Mouse (Mus musculus) kidney, adult 10 weeks (tissue): ENCODE data around the gene Atp1a2. TPM values are rescaled to one million over a fixed set of nuclear protein-coding genes. Genes with fewer than 3 reads are reported as not detected.

Experiments
- polyA plus RNA-seq: library from polyadenylated mRNA; stranded (reverse); fragments of 350-450 nt; fragmentation: Illumina TruSeq; extraction: RNeasy Lipid Tissue Mini Kit (QIAGEN cat#74804); gene quantifications from one replicate; pipeline ENCODE4 v1.2.3, GENCODE M21; 2014; ENCODE audit warnings: low read depth, low replicate concordance

Atp1a2 gene
- polyA plus RNA-seq = 1.3 TPM

DNA sequence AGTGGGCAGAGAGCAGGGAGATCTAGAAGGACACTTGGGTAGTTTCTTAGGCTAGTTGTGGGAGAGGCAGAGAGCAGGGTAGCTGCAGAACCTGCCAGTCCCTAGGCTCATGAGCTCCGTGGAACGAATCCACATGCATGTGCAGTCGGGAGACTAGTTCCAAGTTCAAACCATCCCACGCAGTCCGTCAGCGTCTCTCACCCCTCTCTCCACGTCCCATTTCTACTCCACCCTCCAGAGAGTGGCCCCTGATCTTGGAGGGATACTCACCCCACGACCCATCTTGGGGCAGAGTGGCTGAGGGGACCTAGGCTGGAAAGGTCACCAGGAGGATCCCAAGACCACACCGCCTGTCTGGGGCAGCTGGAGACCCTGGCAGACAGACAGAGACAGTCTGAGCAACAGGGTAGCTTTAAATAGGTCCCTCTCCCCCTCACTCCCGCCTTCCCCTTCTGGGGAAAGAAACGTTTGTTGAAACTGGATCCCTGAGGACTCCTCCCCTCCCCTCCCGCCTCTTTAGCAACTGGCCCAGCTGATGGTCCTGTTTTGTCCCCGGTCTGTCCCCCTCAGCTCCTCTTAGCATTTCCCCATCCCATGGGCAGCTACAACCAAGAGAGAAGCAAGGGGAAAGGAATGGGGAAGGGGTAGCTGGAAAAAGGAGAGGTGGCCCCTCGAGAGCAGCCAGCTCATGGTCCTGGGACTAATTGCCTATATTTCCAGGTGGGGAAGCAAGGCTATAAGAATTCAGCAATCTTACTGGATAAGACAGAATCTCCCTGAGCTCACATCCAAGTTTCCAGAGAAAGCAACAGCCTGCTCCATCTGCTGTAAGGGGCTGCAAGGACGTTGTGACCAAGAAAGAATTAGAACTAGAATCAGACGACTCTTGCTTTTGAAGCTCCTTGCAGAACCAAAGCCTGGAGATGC is at the start of gene Atp1a2:
Gene Atp1a2 (minus strand): TSS at position 454 of the 927 bp plus-strand sequence.

DNA sequence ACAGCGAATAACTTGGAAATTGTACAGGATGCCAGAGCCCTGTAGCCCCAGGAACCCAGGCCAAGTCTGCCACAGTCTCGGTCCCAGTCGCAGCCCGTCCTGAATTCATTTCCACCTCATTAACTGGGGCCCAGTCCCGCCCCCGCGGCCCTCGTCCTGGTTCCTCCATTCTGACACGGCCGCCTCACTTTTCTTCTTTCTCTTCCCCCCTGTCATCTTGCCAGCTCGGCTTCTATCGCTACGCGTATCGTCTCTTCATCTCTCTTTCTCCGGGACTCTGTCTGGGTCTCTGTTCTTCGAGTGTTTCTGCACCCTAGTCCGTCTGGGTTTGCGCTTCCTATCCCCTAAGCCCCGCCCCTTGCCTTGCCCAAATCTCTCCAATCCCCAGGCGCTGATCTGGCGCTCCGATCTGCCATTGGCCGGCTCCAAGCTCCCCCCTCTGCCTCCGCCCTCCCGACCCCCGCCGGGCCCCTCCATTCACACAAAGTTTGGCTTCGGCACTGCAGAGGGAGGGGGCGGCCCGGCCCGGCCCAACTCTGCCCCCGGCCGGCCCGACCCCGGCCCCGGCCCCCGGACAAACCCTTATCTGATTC is 43.0 kb upstream of the Atp1a2 start, which contains the start of gene Kcnj10:
Gene Kcnj10 (plus strand): TSS at position 482 of the 593 bp plus-strand sequence.

DNA sequence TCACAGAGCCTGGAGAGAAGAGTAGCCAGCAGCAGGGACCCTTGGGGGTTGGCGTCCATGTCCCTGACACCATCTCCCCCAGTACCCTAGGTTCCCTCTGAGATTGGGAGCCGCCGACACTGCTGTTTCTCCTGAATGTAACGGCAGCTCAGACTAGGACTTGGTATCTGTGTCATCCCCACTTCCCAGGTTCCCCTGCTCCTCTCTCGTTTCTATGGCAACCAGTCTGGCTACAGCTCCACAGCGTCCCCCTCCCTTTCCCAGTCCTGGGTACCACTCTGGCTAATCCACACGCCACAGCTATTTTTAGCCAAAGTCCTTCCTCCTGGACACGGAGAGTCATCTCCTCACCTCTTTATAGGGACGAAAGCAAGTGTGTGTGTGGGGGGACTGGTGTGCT is 31.3 kb upstream of the Atp1a2 start, which contains the start of gene Kcnj9:
Gene Kcnj9 (minus strand): TSS at position 188 of the 400 bp plus-strand sequence.

DNA sequence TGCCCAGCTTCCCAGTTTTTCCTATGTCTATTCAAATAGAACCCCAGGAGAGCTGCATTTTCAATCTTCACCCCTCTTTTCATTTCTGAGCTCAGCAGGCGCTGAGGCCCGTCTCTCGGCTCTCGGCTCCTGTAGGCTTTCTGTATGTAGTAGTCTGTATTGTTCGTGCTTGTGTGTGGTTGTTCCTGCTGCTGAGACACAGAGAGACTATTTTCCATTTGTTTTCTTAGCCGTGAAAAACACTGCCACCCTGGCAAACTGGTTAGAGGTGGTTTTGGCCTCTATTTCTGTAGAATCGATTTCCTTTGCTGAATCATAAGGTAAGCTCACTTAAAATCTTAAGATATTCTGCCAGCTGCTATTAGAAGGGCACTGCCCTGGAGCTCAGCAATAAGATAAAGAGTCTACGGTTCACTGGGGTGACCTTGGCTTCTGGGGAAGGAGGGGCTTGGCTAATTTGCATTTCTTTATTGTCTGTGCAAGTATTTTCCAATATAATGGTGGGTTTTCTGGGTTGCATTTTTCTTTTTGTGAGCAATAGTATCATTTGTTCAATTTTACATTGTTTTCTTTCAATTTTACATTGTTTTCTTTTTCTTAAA is 36.3 kb downstream of the Atp1a2 start, which contains the start of gene Igsf8:
Gene Igsf8 (plus strand): TSS at position 165 of the 602 bp plus-strand sequence.

DNA sequence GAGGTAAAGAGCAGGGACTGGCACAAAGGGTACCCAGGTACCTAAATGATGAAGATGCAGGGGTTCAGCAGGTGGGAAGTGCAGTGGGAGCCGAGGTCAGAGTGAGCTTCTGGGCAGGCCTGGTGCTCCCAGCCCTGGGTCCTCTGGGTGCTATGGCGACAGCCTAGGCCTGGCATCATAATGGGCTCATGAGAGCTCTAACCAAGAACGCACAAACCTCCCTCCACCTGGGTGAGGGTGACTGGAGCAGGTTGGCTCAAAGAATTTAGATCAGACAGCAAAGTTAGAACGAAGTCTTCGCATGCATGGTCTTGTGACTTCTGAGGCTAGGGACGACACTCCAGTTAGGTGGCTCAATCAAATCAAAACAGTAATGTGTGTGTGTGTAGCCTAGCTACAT is 39.5 kb downstream of the Atp1a2 start, which contains the start of gene Atp1a4:
Gene Atp1a4 (minus strand): TSS at position 101 of the 400 bp plus-strand sequence.

Other genes starting within 250 kb of the Atp1a2 start
- not detected for gene Nhlh1, start 240.5 kb downstream of the Atp1a2 start, polyA plus RNA-seq
- gene Copa, start 215.5 kb downstream of the Atp1a2 start, polyA plus RNA-seq = 171 TPM
- gene Ncstn, start 215.3 kb downstream of the Atp1a2 start, polyA plus RNA-seq = 14.1 TPM
- 62.7 TPM for gene Pex19, start 171.3 kb downstream of the Atp1a2 start, polyA plus RNA-seq
- gene Dcaf8, start 150.0 kb downstream of the Atp1a2 start, polyA plus RNA-seq = 107 TPM
- gene Pea15a, start 91.3 kb downstream of the Atp1a2 start, polyA plus RNA-seq = 47.7 TPM
- gene Casq1, start 78.2 kb downstream of the Atp1a2 start, polyA plus RNA-seq = not detected
- gene Atp1a4, start 39.6 kb downstream of the Atp1a2 start, polyA plus RNA-seq = not detected
- gene Igsf8, start 36.4 kb downstream of the Atp1a2 start, polyA plus RNA-seq = not detected
- not detected for gene Kcnj9, start 31.3 kb upstream of the Atp1a2 start, polyA plus RNA-seq
- 64.0 TPM for gene Kcnj10, start 43.1 kb upstream of the Atp1a2 start, polyA plus RNA-seq
- gene Pigm, start 78.5 kb upstream of the Atp1a2 start, polyA plus RNA-seq = 13.3 TPM
- 6.0 TPM for gene Slamf9, start 177.3 kb upstream of the Atp1a2 start, polyA plus RNA-seq
- 0.40 TPM for gene Igsf9, start 183.7 kb upstream of the Atp1a2 start, polyA plus RNA-seq
- gene Tagln2, start 202.0 kb upstream of the Atp1a2 start, polyA plus RNA-seq = 26.8 TPM
- not detected for gene Cfap45, start 222.7 kb upstream of the Atp1a2 start, polyA plus RNA-seq